Mouse (Mus musculus) MEL-GATA-1-ER (cell line): ENCODE data around the gene Cldn4.

ENCODE experiments used
- DNase-seq: peaks from one replicate; pipeline ENCODE4 v3.0.0-alpha.2; 2012; ENCODE audit warnings: low read depth; ENCODE audit errors: extremely low read depth

The Cldn4 gene

GRCm38 (mm10) chr5:134946857-134947255 is at the start of gene Cldn4:
Cldn4 (minus strand) TSS chr5:134946934.
- no peak for DNase-seq

- DNase-seq = no peak
Measured at GRCm38 (mm10) chr5:134992566-134992965, 45.8 kb upstream of the Cldn4 start.

GRCm38 (mm10) chr5:134989741-134990140 is 43.0 kb upstream of the Cldn4 start:
- no peak for DNase-seq

- DNase-seq = no peak
Measured at GRCm38 (mm10) chr5:134989166-134989565, 42.4 kb upstream of the Cldn4 start.

- DNase-seq = no peak
Measured at GRCm38 (mm10) chr5:134986298-134987268, 39.8 kb upstream of the Cldn4 start.

GRCm38 (mm10) chr5:134985633-134986297 is 39.0 kb upstream of the Cldn4 start, which contains the start of gene Cldn3:
Cldn3 (plus strand) TSS chr5:134986214.
- peak; percentile 76 for DNase-seq

- DNase-seq = no peak
Measured at GRCm38 (mm10) chr5:134983771-134984170, 37.0 kb upstream of the Cldn4 start.

- DNase-seq = no peak
Measured at GRCm38 (mm10) chr5:134983111-134983510, 36.4 kb upstream of the Cldn4 start.

GRCm38 (mm10) chr5:134981149-134981548 is 34.4 kb upstream of the Cldn4 start:
- no peak for DNase-seq

- DNase-seq = no peak
Measured at GRCm38 (mm10) chr5:134977837-134978236, 31.1 kb upstream of the Cldn4 start.

- DNase-seq = no peak
Measured at GRCm38 (mm10) chr5:134976577-134977250, 30.0 kb upstream of the Cldn4 start.

- peak; percentile 77 for DNase-seq
Measured at GRCm38 (mm10) chr5:134976164-134976563, 29.4 kb upstream of the Cldn4 start.

- DNase-seq = no peak
Measured at GRCm38 (mm10) chr5:134974921-134975320, 28.2 kb upstream of the Cldn4 start.

GRCm38 (mm10) chr5:134974294-134974693 is 27.6 kb upstream of the Cldn4 start:
- DNase-seq = peak; percentile 91

GRCm38 (mm10) chr5:134973526-134973925 is 26.8 kb upstream of the Cldn4 start:
- DNase-seq = no peak

- no peak for DNase-seq
Measured at GRCm38 (mm10) chr5:134973081-134973480, 26.3 kb upstream of the Cldn4 start.

GRCm38 (mm10) chr5:134970671-134971070 is 23.9 kb upstream of the Cldn4 start:
- no peak for DNase-seq

GRCm38 (mm10) chr5:134967164-134967944 is 20.6 kb upstream of the Cldn4 start:
- DNase-seq = no peak

- peak; percentile 91 for DNase-seq
Measured at GRCm38 (mm10) chr5:134965852-134966821, 19.4 kb upstream of the Cldn4 start.

GRCm38 (mm10) chr5:134965473-134965851 is 18.7 kb upstream of the Cldn4 start:
- DNase-seq = no peak
